Mouse (Mus musculus) heart, postnatal 0 days (tissue): ENCODE results near the gene Arpc2.

Experiments
- CTCF ChIP-seq: IDR thresholded peaks from 2 replicates; pipeline ENCODE4 v1.5.1; 2016; ENCODE audit warnings: antibody characterized with exemption, control low read depth, low read depth
- EP300 ChIP-seq: IDR thresholded peaks from 2 replicates; pipeline ENCODE4 v1.6.1; 2016; ENCODE audit warnings: antibody characterized with exemption, low read depth

GRCm38 (mm10) chr1:74314796-74315195 is 78.9 kb downstream of the Arpc2 start:
- TF ChIP-seq CTCF (no peak), EP300 (no peak)
